Mouse (Mus musculus): ENCODE measurements around the gene Hivep1. TPM values are rescaled to one million over a fixed set of nuclear protein-coding genes. Genes with fewer than 3 reads are reported as not detected.

Hivep1 gene
- polyA plus RNA-seq, 1 experiment: 5.3 TPM

GRCm38 (mm10) chr13:42242131-42242530 lies 190.3 kb downstream of the Hivep1 start:
- no peak overlapping the region for H3K4me3 ChIP-seq
- no peak overlapping the region for H3ac ChIP-seq (ENCODE audit: control insufficient read depth, insufficient read length)
- no peaks in the 10 kb centered on the region for H3K27me3 ChIP-seq (ENCODE audit: control insufficient read depth, insufficient read depth, insufficient read length)
- TF ChIP-seq MAX (IDR thresholded peaks at IDR 0.05; ENCODE audit: low read depth) (no peak), CEBPB (IDR thresholded peaks at IDR 0.05; ENCODE audit: insufficient read depth, poor library complexity, severe bottlenecking) (no peak), MYOG (IDR thresholded peaks at IDR 0.05; ENCODE audit: control insufficient read depth in 1 of 3, insufficient read depth in 1 of 3, insufficient read length in 2 of 3, low read depth in 2 of 3) (no peak), REST (IDR thresholded peaks at IDR 0.05; ENCODE audit: insufficient read depth, insufficient read length) (no peak), E2F4 (IDR thresholded peaks at IDR 0.05; ENCODE audit: insufficient read depth) (no peak), USF1 (IDR thresholded peaks at IDR 0.05; ENCODE audit: low read depth) (no peak), SRF (IDR thresholded peaks at IDR 0.05; ENCODE audit: control insufficient read depth, insufficient read length, low read depth) (no peak), POLR2AphosphoS2 (IDR thresholded peaks at IDR 0.05; ENCODE audit: insufficient read length, low read depth) (no peak), TCF3 (IDR thresholded peaks at IDR 0.05; ENCODE audit: insufficient read length, low read depth) (no peak), TCF12 (IDR thresholded peaks at IDR 0.05; ENCODE audit: insufficient read depth, poor library complexity, severe bottlenecking) (no peak), POLR2A (IDR thresholded peaks at IDR 0.05; ENCODE audit: insufficient read length, low read depth) (no peak), MYOD1 (IDR thresholded peaks at IDR 0.05; ENCODE audit: control insufficient read depth in 1 of 3, insufficient read length in 2 of 3, low read depth in 2 of 3) (no peak)
- H3K36me3 ChIP-seq (ENCODE audit: control insufficient read depth, insufficient read depth): no peaks in the 10 kb centered on the region
- no peak overlapping the region for H3K4me2 ChIP-seq (ENCODE audit: low read depth)
- H3K79me2 ChIP-seq (ENCODE audit: control insufficient read depth, insufficient read depth): no peaks in the 10 kb centered on the region

Other genes starting within 250 kb of the Hivep1 start
- gene Adtrp, start 204.3 kb upstream of the Hivep1 start, polyA plus RNA-seq (2012; fragmentation: generic; extraction: Trizol): not detected
- 0.58 TPM for gene Edn1, start 249.5 kb downstream of the Hivep1 start, polyA plus RNA-seq (2012; fragmentation: generic; extraction: Trizol)